Comparison of ENCODE assay signal across 19 mouse cellular contexts in genomic region chr12:87419974-87420485, GRCm38 (mm10). TPM values are rescaled to one million over a fixed set of nuclear protein-coding genes. Genes with fewer than 3 reads are reported as not detected.
DNase-seq lines count a peak whose midpoint lies in the region; ATAC-seq and TF ChIP-seq lines count a peak whose summit lies in the region.
"Had no signal": no experiment of that assay in that cellular context is flagged by ENCODE, and none has a peak within 500 bp of the region (broad histone marks: within the 10 kb centered on the region; RNA-seq: fewer than 3 reads in every experiment).

No protein-coding gene starts in this region.

- intact Hi-C loops in heart, postnatal 36 days (cut with DNase I): loop anchor here (5.0 kb wide), 1 partner anchor 153 kb away; the partner anchor contains the start of genes Ahsa1 and Vipas39

- H3K4me2 ChIP-seq in forebrain, embryonic 11.5 days (ENCODE audit: low read depth, low read length, severe bottlenecking): no peak overlapping the region
- no peak overlapping the region for H3K4me2 ChIP-seq in forebrain, embryonic 16.5 days (ENCODE audit: low read length)
- H3K4me2 ChIP-seq in neural tube, embryonic 11.5 days (ENCODE audit: low read depth): no peak overlapping the region
- peak overlapping the region; percentile 22; the same call in 1 of the 2 replicates for H3K4me2 ChIP-seq in intestine, postnatal 0 days (replicated peaks; ENCODE audit: low read depth)
- H3K4me2 ChIP-seq: liver, embryonic 15.5 days; stomach, embryonic 15.5 days had no signal

- 80% methylated on average over 12 of the region's 12 CpGs for WGBS in forebrain, embryonic 11.5 days
- 78% methylated on average over 12 of the region's 12 CpGs for WGBS in forebrain, embryonic 16.5 days
- WGBS in neural tube, embryonic 11.5 days: 70% methylated on average over 12 of the region's 12 CpGs
- WGBS in intestine, postnatal 0 days: 47% methylated on average over 12 of the region's 12 CpGs

- no peaks in the 10 kb centered on the region for H3K27me3 ChIP-seq in forebrain, embryonic 11.5 days (ENCODE audit: control insufficient read depth, insufficient read depth, low read length)
- no peaks in the 10 kb centered on the region for H3K27me3 ChIP-seq in forebrain, embryonic 16.5 days (replicated peaks; ENCODE audit: control insufficient read depth, insufficient read depth, low read length)
- no peaks in the 10 kb centered on the region for H3K27me3 ChIP-seq in neural tube, embryonic 11.5 days (ENCODE audit: control insufficient read depth, insufficient read depth, low read length)
- no peaks in the 10 kb centered on the region for H3K27me3 ChIP-seq in intestine, postnatal 0 days (replicated peaks; ENCODE audit: control insufficient read depth, insufficient read depth, low read length)
- H3K27me3 ChIP-seq: CH12.LX; liver, embryonic 15.5 days; stomach, embryonic 15.5 days had no signal

- no peaks in the 10 kb centered on the region for H3K9me3 ChIP-seq in forebrain, embryonic 11.5 days (ENCODE audit: control insufficient read depth, low read length)
- no peaks in the 10 kb centered on the region for H3K9me3 ChIP-seq in forebrain, embryonic 16.5 days (ENCODE audit: control insufficient read depth, low read length)
- H3K9me3 ChIP-seq in neural tube, embryonic 11.5 days (ENCODE audit: control insufficient read depth, low read length): no peaks in the 10 kb centered on the region
- no peaks in the 10 kb centered on the region for H3K9me3 ChIP-seq in intestine, postnatal 0 days (ENCODE audit: control insufficient read depth)
- H3K9me3 ChIP-seq: liver, embryonic 15.5 days; stomach, embryonic 15.5 days had no signal

- no peaks in the 10 kb centered on the region; the same call in 1 of the 2 replicates for H3K36me3 ChIP-seq in forebrain, embryonic 11.5 days (ENCODE audit: control insufficient read depth, insufficient read depth, low read length)
- H3K36me3 ChIP-seq in forebrain, embryonic 16.5 days (ENCODE audit: control insufficient read depth, insufficient read depth): no peaks in the 10 kb centered on the region
- no peaks in the 10 kb centered on the region for H3K36me3 ChIP-seq in neural tube, embryonic 11.5 days (ENCODE audit: control insufficient read depth, insufficient read depth, low read length)
- peaks cover 12% of the 10 kb centered on the region for H3K36me3 ChIP-seq in intestine, postnatal 0 days (ENCODE audit: control insufficient read depth, insufficient read depth)
- H3K36me3 ChIP-seq: stomach, embryonic 15.5 days had no signal

- H3K9ac ChIP-seq in forebrain, embryonic 11.5 days (ENCODE audit: low read length): no peak overlapping the region
- no peak overlapping the region for H3K9ac ChIP-seq in forebrain, embryonic 16.5 days (replicated peaks; ENCODE audit: low read depth, low read length)
- H3K9ac ChIP-seq in neural tube, embryonic 11.5 days (ENCODE audit: low read length): no peak overlapping the region
- H3K9ac ChIP-seq in intestine, postnatal 0 days (ENCODE audit: low read depth, low read length): no peak overlapping the region
- H3K9ac ChIP-seq: liver, embryonic 15.5 days; stomach, embryonic 15.5 days had no signal

- no peak for DNase-seq in forebrain, embryonic 11.5 days (ENCODE audit: low spot score)
- DNase-seq in neural tube, embryonic 11.5 days (ENCODE audit: low spot score): no peak
- DNase-seq in neural tube, embryonic 10.5 days (ENCODE audit: extremely low spot score, low spot score): no peak
- DNase-seq in heart, postnatal 36 days: no peak
- no peak for DNase-seq in layer of hippocampus, postnatal 14 days (ENCODE audit: low spot score in 2 of 2)
- no peak for DNase-seq in layer of hippocampus, adult 9-11 months
- DNase-seq: adrenal gland, postnatal 25 days; cerebellum, adult 9-11 months; kidney, adult 11 months; kidney, postnatal 25 days; lung, postnatal 14 days; spleen, adult 18-20 months; thymus, postnatal 25 days had no signal

- TF ChIP-seq CTCF in intestine, postnatal 0 days (IDR thresholded peaks at IDR 0.05; ENCODE audit: low read depth): no peak

- no peaks in the 10 kb centered on the region; the same call in 1 of the 2 replicates for H3K4me1 ChIP-seq in forebrain, embryonic 11.5 days (replicated peaks; ENCODE audit: control insufficient read depth, insufficient read depth, low read length)
- peaks cover 9% of the 10 kb centered on the region for H3K4me1 ChIP-seq in forebrain, embryonic 16.5 days (replicated peaks; ENCODE audit: control insufficient read depth, insufficient read depth, low read length)
- peaks cover 8% of the 10 kb centered on the region; the same call in 1 of the 2 replicates for H3K4me1 ChIP-seq in neural tube, embryonic 11.5 days (ENCODE audit: control insufficient read depth, insufficient read depth, low read length)
- no peaks in the 10 kb centered on the region for H3K4me1 ChIP-seq in intestine, postnatal 0 days (replicated peaks; ENCODE audit: control insufficient read depth, insufficient read depth, low read length)
- H3K4me1 ChIP-seq: stomach, embryonic 15.5 days had no signal

- ATAC-seq in forebrain, embryonic 11.5 days (replicated peaks; ENCODE audit: low FRiP score): no peak
- no peak for ATAC-seq in forebrain, embryonic 16.5 days
- ATAC-seq in neural tube, embryonic 11.5 days (ENCODE audit: insufficient read depth, low FRiP score, low TSS enrichment): no peak
- ATAC-seq in intestine, postnatal 0 days: no peak
- ATAC-seq: activated CD4-positive, CD25-positive, alpha-beta regulatory T cell, adult 4 months had no signal

- no peak overlapping the region for H3K4me3 ChIP-seq in forebrain, embryonic 11.5 days (ENCODE audit: low read depth, low read length)
- no peak overlapping the region for H3K4me3 ChIP-seq in forebrain, embryonic 16.5 days (replicated peaks; ENCODE audit: low read length)
- no peak overlapping the region for H3K4me3 ChIP-seq in neural tube, embryonic 11.5 days (ENCODE audit: low read depth, low read length)
- no peak overlapping the region for H3K4me3 ChIP-seq in intestine, postnatal 0 days (ENCODE audit: low read depth, low read length)
- H3K4me3 ChIP-seq: liver, embryonic 15.5 days; stomach, embryonic 15.5 days had no signal

- H3K27ac ChIP-seq in forebrain, embryonic 11.5 days (ENCODE audit: low read depth, low read length): peak overlapping the region; percentile 68; the same call in 1 of the 2 replicates
- H3K27ac ChIP-seq in forebrain, embryonic 16.5 days (ENCODE audit: low read length): no peak overlapping the region
- peak overlapping the region; percentile 62; the same call in 1 of the 2 replicates for H3K27ac ChIP-seq in neural tube, embryonic 11.5 days (ENCODE audit: low read depth, low read length)
- 0 out of 2 replicates have a peak overlapping the region, but pooled peaks have one; percentile 21 for H3K27ac ChIP-seq in intestine, postnatal 0 days (ENCODE audit: low read depth, low read length)
- H3K27ac ChIP-seq: liver, embryonic 15.5 days; stomach, embryonic 15.5 days had no signal

RNA-seq across cellular contexts. Expression of gene Slirp, which starts 23.7 kb away (rescaled TPM):
- polyA plus RNA-seq in forebrain, embryonic 11.5 days (2014; fragmentation: Nextera tagmentation; extraction: Ambion mirVana): 271 and 294 TPM in 2 replicates
- 211 and 233 TPM in 2 replicates for polyA plus RNA-seq in forebrain, embryonic 16.5 days (2015; fragmentation: Nextera tagmentation; extraction: Ambion mirVana)
- polyA plus RNA-seq in neural tube, embryonic 11.5 days (2014; fragmentation: Nextera tagmentation; extraction: Ambion mirVana): 287 and 298 TPM in 2 replicates
- polyA plus RNA-seq in intestine, postnatal 0 days (2015; fragmentation: Nextera tagmentation; extraction: Ambion mirVana): 250 and 272 TPM in 2 replicates
- 100 to 1,000 TPM; 161 to 175 TPM for total RNA-seq in heart, postnatal 36 days (2021)
- 10 to 100 TPM; 87.3 to 94.3 TPM for total RNA-seq in layer of hippocampus, postnatal 14 days (2021)

RNA-seq across cellular contexts. Expression of gene Alkbh1, which starts 23.8 kb away (rescaled TPM):
- 54.8 and 56.8 TPM in 2 replicates for polyA plus RNA-seq in forebrain, embryonic 11.5 days (2014; fragmentation: Nextera tagmentation; extraction: Ambion mirVana)
- 42.3 and 47.1 TPM in 2 replicates for polyA plus RNA-seq in forebrain, embryonic 16.5 days (2015; fragmentation: Nextera tagmentation; extraction: Ambion mirVana)
- 45.6 and 47.0 TPM in 2 replicates for polyA plus RNA-seq in neural tube, embryonic 11.5 days (2014; fragmentation: Nextera tagmentation; extraction: Ambion mirVana)
- 13.6 and 21.9 TPM in 2 replicates for polyA plus RNA-seq in intestine, postnatal 0 days (2015; fragmentation: Nextera tagmentation; extraction: Ambion mirVana)
- 10 to 100 TPM in 1 of 2 experiments, 1 to 10 TPM in 1; 9.8 to 11.3 TPM for total RNA-seq in heart, postnatal 36 days (2021)
- 10 to 100 TPM; 16.7 to 18.5 TPM for total RNA-seq in layer of hippocampus, postnatal 14 days (2021)

RNA-seq across cellular contexts. Expression of gene Sptlc2, which starts 31.9 kb away (rescaled TPM):
- polyA plus RNA-seq in forebrain, embryonic 11.5 days (2014; fragmentation: Nextera tagmentation; extraction: Ambion mirVana): 53.6 and 58.7 TPM in 2 replicates
- 60.6 and 67.6 TPM in 2 replicates for polyA plus RNA-seq in forebrain, embryonic 16.5 days (2015; fragmentation: Nextera tagmentation; extraction: Ambion mirVana)
- polyA plus RNA-seq in neural tube, embryonic 11.5 days (2014; fragmentation: Nextera tagmentation; extraction: Ambion mirVana): 55.5 and 70.0 TPM in 2 replicates
- 186 and 199 TPM in 2 replicates for polyA plus RNA-seq in intestine, postnatal 0 days (2015; fragmentation: Nextera tagmentation; extraction: Ambion mirVana)
- 10 to 100 TPM; 27.2 to 28.8 TPM for total RNA-seq in heart, postnatal 36 days (2021)
- total RNA-seq in layer of hippocampus, postnatal 14 days (2021): 10 to 100 TPM; 50.3 to 60.5 TPM

RNA-seq across cellular contexts. Expression of gene Snw1, which starts 52.0 kb away (rescaled TPM):
- polyA plus RNA-seq in forebrain, embryonic 11.5 days (2014; fragmentation: Nextera tagmentation; extraction: Ambion mirVana): 158 and 165 TPM in 2 replicates
- polyA plus RNA-seq in forebrain, embryonic 16.5 days (2015; fragmentation: Nextera tagmentation; extraction: Ambion mirVana): 116 and 131 TPM in 2 replicates
- polyA plus RNA-seq in neural tube, embryonic 11.5 days (2014; fragmentation: Nextera tagmentation; extraction: Ambion mirVana): 159 and 164 TPM in 2 replicates
- polyA plus RNA-seq in intestine, postnatal 0 days (2015; fragmentation: Nextera tagmentation; extraction: Ambion mirVana): 66.9 and 70.7 TPM in 2 replicates
- 10 to 100 TPM; 48.1 to 52.9 TPM for total RNA-seq in heart, postnatal 36 days (2021)
- 10 to 100 TPM; 48.2 to 48.4 TPM for total RNA-seq in layer of hippocampus, postnatal 14 days (2021)
